Mouse (Mus musculus) E14TG2a.4 (cell line): ENCODE measurements around the gene Nrxn3.

Experiments used
- CTCF ChIP-seq: conservative IDR thresholded peaks from 2 replicates; pipeline ENCODE4 v1.5.1; 2014; ENCODE audit warnings: low read length
- NANOG ChIP-seq: IDR thresholded peaks from 2 replicates; pipeline ENCODE4 v1.6.1; 2014; ENCODE audit warnings: borderline replicate concordance, low read length, mixed read lengths

DNA sequence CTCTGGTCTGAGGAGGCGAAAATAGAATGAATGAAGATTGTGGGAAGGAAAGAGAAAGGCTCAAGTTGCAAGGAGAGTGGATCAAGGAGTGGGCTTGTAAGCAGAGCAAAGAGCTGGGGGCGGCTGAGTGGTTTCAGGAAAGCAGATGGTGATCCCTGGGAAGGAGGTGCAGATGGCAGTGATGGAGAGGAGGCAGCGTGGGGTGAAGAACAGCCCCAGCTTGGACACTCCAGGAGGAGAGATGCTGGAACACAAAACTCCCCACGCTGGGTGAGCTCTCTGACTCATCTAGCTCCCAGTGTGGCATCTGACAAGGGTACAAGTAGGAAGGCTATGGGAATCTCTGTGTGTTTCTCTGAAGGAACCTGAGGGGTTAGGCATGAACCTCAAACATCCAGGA, 9.2 kb upstream of the Nrxn3 start:
- TF ChIP-seq CTCF (no peak), NANOG (no peak)
